Mouse (Mus musculus): Measurements from ENCODE around the gene Spag16.

The Spag16 gene

GRCm38 (mm10) chr1:70082208-70082878 is 255.6 kb downstream of the Spag16 start:
- no peak for DNase-seq (ENCODE audit: low spot score in 2 of 2)

- no peak for DNase-seq (ENCODE audit: low spot score in 2 of 2)
These were observed 277.9 kb downstream of the Spag16 start for GRCm38 (mm10) chr1:70104683-70105082.

GRCm38 (mm10) chr1:70116212-70116982 is 289.6 kb downstream of the Spag16 start:
- DNase-seq (ENCODE audit: low spot score in 2 of 2), result no peak

- peak in 1 of 2 experiments; percentile 27 for DNase-seq (ENCODE audit: low spot score in 2 of 2)
These were observed 301.3 kb downstream of the Spag16 start for GRCm38 (mm10) chr1:70128035-70128434.

GRCm38 (mm10) chr1:70135547-70135946 is 308.8 kb downstream of the Spag16 start:
- DNase-seq (ENCODE audit: low spot score in 2 of 2), result no peak

GRCm38 (mm10) chr1:70165343-70166158 is 338.8 kb downstream of the Spag16 start:
- DNase-seq (ENCODE audit: low spot score in 2 of 2), result no peak

GRCm38 (mm10) chr1:70180123-70180741 is 353.5 kb downstream of the Spag16 start:
- DNase-seq (ENCODE audit: low spot score in 2 of 2), result no peak

- DNase-seq (ENCODE audit: low spot score in 2 of 2), result no peak
These were observed 438.0 kb downstream of the Spag16 start for GRCm38 (mm10) chr1:70264815-70265214.

GRCm38 (mm10) chr1:70265920-70266505 is 439.2 kb downstream of the Spag16 start:
- DNase-seq (ENCODE audit: low spot score in 2 of 2), result no peak

- peak; percentile 10 to 23 for DNase-seq (ENCODE audit: low spot score in 2 of 2)
These were observed 443.4 kb downstream of the Spag16 start for GRCm38 (mm10) chr1:70270139-70270538.

GRCm38 (mm10) chr1:70272753-70273152 is 446.0 kb downstream of the Spag16 start:
- no peak for DNase-seq (ENCODE audit: low spot score in 2 of 2)

GRCm38 (mm10) chr1:70279296-70279695 is 452.5 kb downstream of the Spag16 start:
- no peak for DNase-seq (ENCODE audit: low spot score in 2 of 2)

- DNase-seq (ENCODE audit: low spot score in 2 of 2), result no peak
These were observed 456.6 kb downstream of the Spag16 start for GRCm38 (mm10) chr1:70283388-70283787.

GRCm38 (mm10) chr1:70284140-70284539 is 457.4 kb downstream of the Spag16 start:
- no peak for DNase-seq (ENCODE audit: low spot score in 2 of 2)

GRCm38 (mm10) chr1:70316128-70316765 is 489.5 kb downstream of the Spag16 start:
- DNase-seq (ENCODE audit: low spot score in 2 of 2), result peak; percentile 2 to 10

GRCm38 (mm10) chr1:70320951-70321350 is 494.2 kb downstream of the Spag16 start:
- no peak for DNase-seq (ENCODE audit: low spot score in 2 of 2)

- DNase-seq (ENCODE audit: low spot score in 2 of 2), result no peak
These were observed 519.4 kb downstream of the Spag16 start for GRCm38 (mm10) chr1:70346179-70346578.

GRCm38 (mm10) chr1:70351371-70351770 is 524.6 kb downstream of the Spag16 start:
- no peak for DNase-seq (ENCODE audit: low spot score in 2 of 2)

- no peak for DNase-seq (ENCODE audit: low spot score in 2 of 2)
These were observed 527.2 kb downstream of the Spag16 start for GRCm38 (mm10) chr1:70354014-70354413.

- DNase-seq (ENCODE audit: low spot score in 2 of 2), result peak in 1 of 2 experiments; percentile 2
These were observed 545.0 kb downstream of the Spag16 start for GRCm38 (mm10) chr1:70371721-70372120.

- DNase-seq (ENCODE audit: low spot score in 2 of 2), result peak in 1 of 2 experiments; percentile 10
These were observed 553.3 kb downstream of the Spag16 start for GRCm38 (mm10) chr1:70380096-70380495.

Data from frontal cortex, postnatal 36 days (tissue).